Mouse (Mus musculus): Measurements from ENCODE around the gene Zdhhc9. TPM values are rescaled to one million over a fixed set of nuclear protein-coding genes. Genes with fewer than 3 reads are reported as not detected.

The Zdhhc9 gene
- total RNA-seq, 2 experiments from 2014 or later: 53.4 to 55.7 TPM

DNA sequence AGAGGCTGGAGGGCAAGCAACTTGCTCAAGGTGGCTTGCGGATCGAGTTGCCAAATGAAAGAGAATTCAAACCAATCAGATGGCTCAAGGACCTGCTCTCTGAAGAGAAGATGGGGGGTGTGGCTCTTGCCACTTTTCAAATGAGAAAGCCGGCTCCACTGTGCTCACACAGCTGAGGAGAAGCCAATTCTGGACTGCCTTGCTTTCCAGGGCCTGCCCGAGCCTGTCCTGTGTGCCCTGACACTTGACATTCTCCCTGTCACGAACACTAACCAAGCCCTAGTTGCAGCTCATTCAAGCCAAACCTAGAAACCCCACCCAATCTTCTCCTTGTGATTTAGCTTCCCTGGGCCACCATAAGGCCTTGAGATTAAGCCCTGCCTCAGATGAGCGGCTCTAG, 70.7 kb downstream of the Zdhhc9 start:
- intact Hi-C loops (cut with DNase I): no loop called here
- no peak for DNase-seq (ENCODE audit: low spot score in 2 of 2)

DNA sequence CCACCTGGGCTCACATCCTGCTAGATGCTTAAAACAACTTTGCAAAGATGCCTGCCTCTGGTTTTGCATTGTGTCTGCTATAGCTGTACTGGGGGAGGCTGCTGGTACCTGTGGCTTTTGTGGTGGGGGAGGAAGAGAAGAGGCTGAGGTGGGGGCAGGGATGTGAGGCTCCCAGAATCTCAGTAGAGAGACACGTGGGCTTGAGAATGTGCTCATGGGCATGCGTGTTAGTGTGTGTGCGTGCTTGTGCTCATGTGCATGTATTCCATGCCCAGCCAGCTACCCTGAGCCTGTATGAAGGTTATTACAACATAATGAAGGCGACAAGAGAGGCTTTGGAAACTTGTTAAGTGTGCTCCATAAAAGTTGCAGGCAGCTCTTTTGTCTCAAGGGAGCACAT, 71.7 kb downstream of the Zdhhc9 start:
- DNase-seq (ENCODE audit: low spot score in 2 of 2): no peak
- intact Hi-C loops (cut with DNase I): no loop called here

DNA sequence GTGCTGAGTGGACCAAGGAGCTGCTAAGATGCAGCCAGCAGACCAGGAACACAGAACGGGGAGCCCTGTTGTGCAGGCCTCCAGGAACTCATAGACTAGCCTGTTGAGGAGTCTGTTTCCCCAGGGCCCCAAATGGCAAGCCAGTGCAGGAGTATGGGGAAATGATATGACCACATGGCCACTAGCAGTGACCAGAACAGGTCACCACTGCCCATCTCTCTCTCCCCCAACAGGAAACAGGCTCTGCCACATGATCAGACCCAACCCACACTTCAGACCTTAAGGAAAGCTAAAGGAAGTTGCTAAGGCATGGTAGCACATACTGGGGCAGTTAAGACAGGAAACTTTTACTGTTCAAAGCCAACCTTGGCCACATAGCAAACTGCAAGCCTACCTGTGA, 79.5 kb downstream of the Zdhhc9 start:
- no peak for DNase-seq (ENCODE audit: low spot score in 2 of 2)
- intact Hi-C loops (cut with DNase I): no loop called here

DNA sequence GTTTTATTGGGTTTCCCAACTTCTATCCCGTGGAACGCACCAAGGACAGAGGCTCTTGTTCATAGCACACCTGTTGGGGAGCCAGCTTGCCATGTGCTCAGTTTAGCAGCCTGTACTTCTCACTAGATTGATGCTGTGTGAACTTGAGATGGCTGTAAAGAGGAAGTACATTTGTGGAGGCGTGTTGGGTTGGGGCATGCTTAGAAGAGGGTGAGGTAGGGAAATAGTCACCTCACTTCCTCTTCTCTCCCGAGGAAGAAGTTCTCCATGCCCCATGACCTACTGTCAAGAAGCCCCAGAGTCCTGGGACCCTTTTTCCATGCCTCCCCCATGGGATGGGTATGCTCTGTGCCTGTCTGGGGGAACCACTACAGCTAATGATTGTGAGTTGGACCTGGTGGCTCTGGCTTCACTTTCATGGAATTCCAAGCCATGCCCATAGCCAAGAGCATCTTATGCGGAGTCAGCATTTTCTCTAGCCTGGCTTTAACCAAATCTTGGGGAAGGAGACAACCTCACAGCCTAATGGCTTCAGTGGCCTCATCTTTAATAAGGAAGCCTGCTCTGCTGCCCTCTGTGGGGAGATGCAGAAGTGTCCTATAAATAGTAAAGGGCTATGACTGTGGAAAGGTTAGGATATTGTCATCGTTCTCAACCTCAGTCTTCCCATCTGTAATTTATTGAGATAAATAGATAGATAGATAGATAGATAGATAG, 81.0 kb downstream of the Zdhhc9 start:
- intact Hi-C loops (cut with DNase I): no loop called here
- no peak for DNase-seq (ENCODE audit: low spot score in 2 of 2)

DNA sequence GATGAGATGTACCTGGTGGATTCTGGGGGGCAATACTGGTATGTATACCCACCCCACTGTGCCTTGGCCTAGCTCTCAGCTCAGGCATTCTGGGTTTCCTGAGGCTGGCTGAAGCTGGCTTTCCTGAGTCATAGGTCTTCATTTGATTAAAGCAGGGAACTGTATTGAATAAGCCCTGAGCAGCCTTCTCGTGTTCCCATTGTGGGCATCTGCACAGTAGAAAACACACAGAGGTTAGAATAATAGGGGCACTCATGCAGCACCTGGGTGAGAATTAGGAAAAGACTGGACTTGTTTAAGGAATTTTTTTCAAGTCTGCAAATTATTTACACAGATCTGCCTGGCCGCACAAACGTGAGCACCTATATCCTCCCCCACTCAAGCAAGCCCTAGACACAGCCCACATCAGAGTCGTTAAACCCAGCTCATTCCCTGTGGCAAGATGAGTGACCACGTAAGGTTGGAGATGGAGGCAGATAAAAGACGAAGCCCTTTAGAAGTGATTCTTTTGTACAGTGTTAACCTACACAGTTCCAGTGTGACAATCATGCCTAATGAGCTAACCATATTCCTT, 81.7 kb downstream of the Zdhhc9 start:
- intact Hi-C loops (cut with DNase I): no loop called here

DNA sequence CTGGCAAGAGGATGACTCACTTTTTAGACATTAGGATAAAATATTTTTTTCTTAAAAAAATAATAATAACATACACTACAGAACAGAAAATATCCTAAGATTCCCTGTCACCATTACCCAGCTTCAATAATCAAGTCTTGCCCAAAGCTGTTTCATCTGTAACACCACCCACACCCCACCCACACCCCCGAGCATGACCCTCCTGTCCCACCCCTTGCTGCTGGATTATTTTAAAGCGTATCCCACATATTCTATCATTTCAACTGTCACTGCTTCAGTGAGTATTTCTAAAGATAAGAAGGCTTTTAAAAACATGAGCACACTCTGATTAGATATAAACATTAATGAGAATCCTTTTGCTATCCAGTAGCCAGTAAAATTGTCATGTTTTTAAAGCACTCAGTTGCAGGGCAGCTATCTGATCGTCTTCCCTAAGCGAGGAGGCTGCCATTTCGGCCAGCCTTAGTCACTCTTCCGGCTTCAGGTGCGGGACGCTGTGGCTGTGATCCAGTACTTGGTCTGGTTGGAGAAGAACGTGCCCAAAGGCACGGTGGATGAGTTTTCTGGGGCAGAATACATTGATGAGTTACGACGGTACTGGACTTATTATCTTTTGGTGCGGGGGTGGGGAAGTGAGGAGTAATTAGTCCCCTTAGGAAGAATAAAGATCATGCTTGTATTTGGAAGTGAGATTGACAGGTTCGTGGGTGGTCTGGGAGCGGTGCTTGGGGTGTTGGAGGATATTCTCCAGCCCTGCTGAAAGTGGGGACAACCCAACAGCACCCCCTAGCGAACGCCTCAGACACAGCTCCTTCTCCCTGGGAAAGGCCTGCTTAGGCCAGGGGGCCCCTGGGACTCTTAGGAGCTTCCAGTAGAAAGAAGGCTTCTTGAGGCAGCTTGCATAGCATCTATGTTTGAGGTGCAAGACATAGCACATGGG, 84.3 kb downstream of the Zdhhc9 start:
- intact Hi-C loops (cut with DNase I): loop anchor here (1.0 kb wide), 1 partner anchor 132 kb away; no protein-coding TSS in a partner anchor
- peak; percentile 34 to 35 for DNase-seq (ENCODE audit: low spot score in 2 of 2)

More for the DNA sequence above, 81.7 kb downstream of the Zdhhc9 start:
- no peak for DNase-seq (ENCODE audit: low spot score in 2 of 2)

Other genes with a start within 250 kb of the Zdhhc9 start
- gene Apln, start 174.0 kb downstream of the Zdhhc9 start, total RNA-seq (2021): 10 to 100 TPM; 20.1 to 29.8 TPM
- under 1 TPM; 0.15 to 0.16 TPM for gene Xpnpep2, start 100.2 kb downstream of the Zdhhc9 start, total RNA-seq (2021)
- 1 to 10 TPM; 1.2 to 1.5 TPM for gene Sash3, start 62.4 kb downstream of the Zdhhc9 start, total RNA-seq (2021)
- 10 to 100 TPM; 15.6 to 18.4 TPM for gene Utp14a, start 48.0 kb upstream of the Zdhhc9 start, total RNA-seq (2021)
- 10 to 100 TPM; 17.9 to 20.4 TPM for gene Bcorl1, start 132.5 kb upstream of the Zdhhc9 start, total RNA-seq (2021)

Data from left cerebral cortex, postnatal 36 days (tissue).